Mouse (Mus musculus) bone marrow, adult 2 months (tissue): ENCODE measurements around the gene Fars2.

Experiments used
- CTCF ChIP-seq: fragments of 200-500 bp; IDR thresholded peaks from 2 replicates; pipeline ENCODE4 v1.5.1; 2011; ENCODE audit warnings: low read length, control low read depth; ENCODE audit not compliant: control insufficient read depth, insufficient read depth
- POLR2A ChIP-seq: fragments of 200-500 bp; IDR thresholded peaks from 2 replicates; pipeline ENCODE4 v1.6.1; 2011; ENCODE audit warnings: low read depth, mild to moderate bottlenecking, control low read depth, low read length, borderline replicate concordance; ENCODE audit not compliant: control insufficient read depth

- no peak for TF ChIP-seq POLR2A
- no peak for TF ChIP-seq CTCF
Observed at GRCm38 (mm10) chr13:36493762-36494161, 376.6 kb downstream of the Fars2 start.
